1 mouse cellular context compared by ENCODE assay signal in genomic region chr11:78550168-78551058, GRCm38 (mm10).
A peak's percentile ranks its signal among the peaks of the same experiment; 100 is the strongest.
TF ChIP-seq lines count a peak whose summit lies in the region.

TSS of gene Tmem97 (minus strand) at chr11:78550777.

TF ChIP-seq in MEL, 35 proteins besides CTCF, POLR2A, EP300 and RAD21 (continued from another document):
- no peak for TF ChIP-seq RCOR1 (IDR thresholded peaks at IDR 0.05; ENCODE audit: low read depth, low read length)
- peak; percentile 91 for TF ChIP-seq USF1 (IDR thresholded peaks at IDR 0.05; ENCODE audit: low read depth, low read length)
- TF ChIP-seq TAL1 (IDR thresholded peaks at IDR 0.05; ENCODE audit: low read length): no peak
- peak; percentile 94 for TF ChIP-seq MYC (IDR thresholded peaks at IDR 0.05; ENCODE audit: low read depth, low read length)
- TF ChIP-seq CHD2 (IDR thresholded peaks at IDR 0.05; ENCODE audit: low read length): peak; percentile 85
TF ChIP-seq in MEL: peak in this region for 23.
